In the genomic region with DNA sequence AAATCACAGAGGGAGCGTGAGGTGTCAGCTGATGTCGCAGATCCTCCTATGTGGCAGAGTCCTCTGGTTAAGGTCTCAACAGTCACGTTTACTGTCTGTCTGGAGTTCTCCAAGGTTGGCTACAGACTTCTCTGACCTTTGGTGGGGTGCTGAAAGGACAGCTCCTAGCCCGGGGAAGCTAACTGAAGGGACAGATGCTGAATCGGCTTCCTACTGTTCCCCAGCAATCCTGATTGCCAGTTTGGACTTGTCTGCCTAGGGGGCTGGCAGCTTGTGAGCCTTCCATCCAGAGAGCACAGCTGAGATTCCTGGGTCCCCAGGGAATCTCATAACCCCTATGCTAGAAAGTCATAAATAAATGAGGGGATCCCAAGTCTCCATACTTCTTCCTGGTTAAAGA, we compare ENCODE assay signal across 8 mouse cellular contexts. TPM values are rescaled to one million over a fixed set of nuclear protein-coding genes. Genes with fewer than 3 reads are reported as not detected.
DNase-seq lines count a peak whose midpoint lies in the region; ATAC-seq and TF ChIP-seq lines count a peak whose summit lies in the region.
"Had no signal": no experiment of that assay in that cellular context is flagged by ENCODE, and none has a peak within 500 bp of the region (broad histone marks: within the 10 kb centered on the region; RNA-seq: fewer than 3 reads in every experiment).

No protein-coding gene starts in this region.

- no peak overlapping the region for H3K27ac ChIP-seq in ES-Bruce4 (ENCODE audit: insufficient read depth, low read length)
- H3K27ac ChIP-seq in limb, embryonic 11.5 days (replicated peaks; ENCODE audit: low read depth, low read length) = no peak overlapping the region

- no peak overlapping the region for H3K4me2 ChIP-seq in limb, embryonic 11.5 days (ENCODE audit: low read depth, severe bottlenecking)

- no peaks in the 10 kb centered on the region for H3K27me3 ChIP-seq in ES-Bruce4 (ENCODE audit: control insufficient read depth, insufficient read depth, low read length, poor library complexity, severe bottlenecking)
- H3K27me3 ChIP-seq in limb, embryonic 11.5 days (ENCODE audit: control insufficient read depth, insufficient read depth, low read length) = peaks cover 26% of the 10 kb centered on the region

- H3K9ac ChIP-seq in ES-Bruce4 (ENCODE audit: low read depth, poor library complexity, severe bottlenecking) = no peak overlapping the region
- no peak overlapping the region for H3K9ac ChIP-seq in limb, embryonic 11.5 days (ENCODE audit: low read length)

- whole genome bisulfite sequencing in limb, embryonic 11.5 days = 5% methylated on average over 5 of the region's 5 CpGs

- intact Hi-C loops in heart, postnatal 25 days (cut with DNase I) = loop anchor here (5.0 kb wide), 1 partner anchor 47 kb away; no protein-coding TSS in a partner anchor

- peak; percentile 62 for DNase-seq in heart, postnatal 4 days
- DNase-seq in heart, postnatal 25 days (ENCODE audit: low spot score) = no peak
- peak; percentile 74 for DNase-seq in ZHBTc4 (ENCODE audit: low read depth, low spot score)
- peak; percentile 87 for DNase-seq in limb, embryonic 11.5 days (ENCODE audit: low spot score)
- no peak for DNase-seq in cerebellum, adult 18-20 months
- DNase-seq in right cerebral cortex, adult 18-20 months = no peak

- no peaks in the 10 kb centered on the region for H3K9me3 ChIP-seq in ES-Bruce4 (replicated peaks; ENCODE audit: control insufficient read depth, insufficient read depth, low read length, poor library complexity, severe bottlenecking)
- no peaks in the 10 kb centered on the region for H3K9me3 ChIP-seq in limb, embryonic 11.5 days (ENCODE audit: control insufficient read depth, low read length)

- peaks cover 5% of the 10 kb centered on the region for H3K4me1 ChIP-seq in ES-Bruce4 (ENCODE audit: control insufficient read depth, insufficient read depth, low read length)
- peaks cover 21% of the 10 kb centered on the region for H3K4me1 ChIP-seq in limb, embryonic 11.5 days (ENCODE audit: control insufficient read depth, insufficient read depth, low read length)

- TF ChIP-seq EP300 in ES-Bruce4 (IDR thresholded peaks at IDR 0.05; ENCODE audit: insufficient read depth, low read depth, low read length) = 0 out of 2 replicates have a peak, but pooled peaks have one; percentile 15

- no peak for ATAC-seq in limb, embryonic 11.5 days (ENCODE audit: insufficient number of reproducible peaks, low FRiP score, low TSS enrichment, low read depth)

- no peak overlapping the region for H3K4me3 ChIP-seq in ES-Bruce4 (ENCODE audit: low read depth, low read length)
- no peak overlapping the region for H3K4me3 ChIP-seq in limb, embryonic 11.5 days (ENCODE audit: low read depth, low read length)
- H3K4me3 ChIP-seq: erythroblast, embryonic 14.5 days had no signal

- TF ChIP-seq POLR2A in ES-Bruce4 (IDR thresholded peaks at IDR 0.05; ENCODE audit: insufficient read depth, low read length) = no peak

- H3K36me3 ChIP-seq in ES-Bruce4 (ENCODE audit: control insufficient read depth, insufficient read depth, low read length, poor library complexity, severe bottlenecking) = no peaks in the 10 kb centered on the region
- H3K36me3 ChIP-seq in limb, embryonic 11.5 days (ENCODE audit: control insufficient read depth, insufficient read depth, low read length) = no peaks in the 10 kb centered on the region

- TF ChIP-seq CTCF in ES-Bruce4 (IDR thresholded peaks at IDR 0.05; ENCODE audit: low read depth, low read length) = no peak

RNA-seq across cellular contexts. Expression of gene Crmp1, which starts 1.2 kb away (rescaled TPM):
- 10 to 100 TPM; 10.1 to 11.2 TPM for total RNA-seq in heart, postnatal 4 days (2021)
- total RNA-seq in heart, postnatal 25 days (2021) = 1 to 10 TPM; 1.2 to 1.3 TPM
- polyA plus RNA-seq in ES-Bruce4 (2011; ENCODE audit: insufficient read depth, insufficient read length, low read depth, missing spikeins) = 17.0 and 17.4 TPM in 2 replicates
- polyA plus RNA-seq in limb, embryonic 11.5 days (2014; fragmentation: Nextera tagmentation; extraction: Ambion mirVana) = 36.6 and 37.1 TPM in 2 replicates
- polyA plus RNA-seq: erythroblast, embryonic 14.5 days had no signal

Comparison
In these comparisons a context has a peak if more than half of its experiments do, and no peak if none do; other contexts are left out.
1. DNase-seq: peak in heart, postnatal 4 days (single experiment), ZHBTc4 (single experiment) and limb, embryonic 11.5 days (single experiment); none in heart, postnatal 25 days (single experiment), cerebellum, adult 18-20 months (0 of 2) and right cerebral cortex, adult 18-20 months (single experiment).
2. RNA of gene Crmp1, which starts 1.2 kb away (total RNA-seq): 10.1 to 11.2 TPM in heart, postnatal 4 days; 1.2 to 1.3 TPM in heart, postnatal 25 days; every median in the first group is over 4 times any median in the second.